Mouse (Mus musculus): ENCODE data around the gene Morc4. TPM values are rescaled to one million over a fixed set of nuclear protein-coding genes. Genes with fewer than 3 reads are reported as not detected.

Morc4 gene
- polyA plus RNA-seq (2014; fragmentation: Nextera tagmentation; extraction: Ambion mirVana) = 7.2 and 10.1 TPM in 2 replicates

GRCm38 (mm10) chrX:139870938-139871791 is at the start of gene Morc4:
Morc4 (minus strand) TSS chrX:139871677.
- Histone ChIP-seq H3K36me3 (ENCODE audit: control insufficient read depth, insufficient read depth, low read length) (no peaks in the 10 kb centered on the region), H3K4me3 (ENCODE audit: low read depth, low read length) (peak within 1 kb of the TSS; percentile 50), H3K27ac (replicated peaks; ENCODE audit: low read depth, low read length) (no peak within 1 kb of the TSS), H3K27me3 (ENCODE audit: control insufficient read depth, insufficient read depth, low read length) (0 out of 2 replicates have a peak, but pooled peaks cover 5% of the 10 kb centered on the region), H3K4me1 (ENCODE audit: control insufficient read depth, insufficient read depth, low read length) (no peaks in the 10 kb centered on the region), H3K4me2 (ENCODE audit: low read depth, severe bottlenecking) (peak within 1 kb of the TSS; percentile 64), H3K9me3 (ENCODE audit: control insufficient read depth, low read length) (no peaks in the 10 kb centered on the region), H3K9ac (ENCODE audit: low read length) (peak within 1 kb of the TSS; percentile 45; the same call in 1 of the 2 replicates)
- 28% methylated on average over 68 of the region's 87 CpGs for WGBS
- peak; percentile 66 for DNase-seq (ENCODE audit: low spot score)
- peak; percentile 94 for ATAC-seq (ENCODE audit: insufficient number of reproducible peaks, low FRiP score, low TSS enrichment, low read depth)

- ATAC-seq (ENCODE audit: insufficient number of reproducible peaks, low FRiP score, low TSS enrichment, low read depth) = no peak
- Histone ChIP-seq H3K36me3 (ENCODE audit: control insufficient read depth, insufficient read depth, low read length) (no peaks in the 10 kb centered on the region), H3K4me3 (ENCODE audit: low read depth, low read length) (no peak overlapping the region), H3K9me3 (ENCODE audit: control insufficient read depth, low read length) (no peaks in the 10 kb centered on the region), H3K4me2 (ENCODE audit: low read depth, severe bottlenecking) (no peak overlapping the region), H3K4me1 (ENCODE audit: control insufficient read depth, insufficient read depth, low read length) (no peaks in the 10 kb centered on the region), H3K27me3 (ENCODE audit: control insufficient read depth, insufficient read depth, low read length) (no peaks in the 10 kb centered on the region), H3K27ac (replicated peaks; ENCODE audit: low read depth, low read length) (no peak overlapping the region), H3K9ac (ENCODE audit: low read length) (no peak overlapping the region)
- 87% methylated on average over 4 of the region's 4 CpGs for WGBS
- no peak for DNase-seq (ENCODE audit: low spot score)
These were observed 49.1 kb upstream of the Morc4 start for GRCm38 (mm10) chrX:139920572-139920971.

GRCm38 (mm10) chrX:139891387-139891786 is 19.9 kb upstream of the Morc4 start:
- H3K4me3 ChIP-seq (ENCODE audit: low read depth, low read length) = no peak overlapping the region
- H3K36me3 ChIP-seq (ENCODE audit: control insufficient read depth, insufficient read depth, low read length) = no peaks in the 10 kb centered on the region
- no peak overlapping the region for H3K27ac ChIP-seq (replicated peaks; ENCODE audit: low read depth, low read length)
- H3K9me3 ChIP-seq (ENCODE audit: control insufficient read depth, low read length) = no peaks in the 10 kb centered on the region
- H3K4me1 ChIP-seq (ENCODE audit: control insufficient read depth, insufficient read depth, low read length) = no peaks in the 10 kb centered on the region
- H3K27me3 ChIP-seq (ENCODE audit: control insufficient read depth, insufficient read depth, low read length) = no peaks in the 10 kb centered on the region
- 47% methylated on average over 1 of the region's 1 CpGs for WGBS
- no peak overlapping the region for H3K9ac ChIP-seq (ENCODE audit: low read length)
- DNase-seq (ENCODE audit: low spot score) (no peak), ATAC-seq (ENCODE audit: insufficient number of reproducible peaks, low FRiP score, low TSS enrichment, low read depth) (no peak)
- H3K4me2 ChIP-seq (ENCODE audit: low read depth, severe bottlenecking) = no peak overlapping the region

GRCm38 (mm10) chrX:139883221-139883620 is 11.7 kb upstream of the Morc4 start:
- DNase-seq (ENCODE audit: low spot score) = no peak
- no peaks in the 10 kb centered on the region for H3K36me3 ChIP-seq (ENCODE audit: control insufficient read depth, insufficient read depth, low read length)

GRCm38 (mm10) chrX:139877936-139878335 is 6.5 kb upstream of the Morc4 start:
- ATAC-seq (ENCODE audit: insufficient number of reproducible peaks, low FRiP score, low TSS enrichment, low read depth) (no peak), DNase-seq (ENCODE audit: low spot score) (no peak)
- Histone ChIP-seq H3K4me1 (ENCODE audit: control insufficient read depth, insufficient read depth, low read length) (no peaks in the 10 kb centered on the region), H3K9ac (ENCODE audit: low read length) (no peak overlapping the region), H3K4me2 (ENCODE audit: low read depth, severe bottlenecking) (no peak overlapping the region), H3K4me3 (ENCODE audit: low read depth, low read length) (no peak overlapping the region), H3K27me3 (ENCODE audit: control insufficient read depth, insufficient read depth, low read length) (no peaks in the 10 kb centered on the region), H3K36me3 (ENCODE audit: control insufficient read depth, insufficient read depth, low read length) (no peaks in the 10 kb centered on the region), H3K9me3 (ENCODE audit: control insufficient read depth, low read length) (no peaks in the 10 kb centered on the region), H3K27ac (replicated peaks; ENCODE audit: low read depth, low read length) (no peak overlapping the region)
- WGBS = 48% methylated on average over 3 of the region's 3 CpGs

More at GRCm38 (mm10) chrX:139883221-139883620, 11.7 kb upstream of the Morc4 start:
- Histone ChIP-seq H3K27ac (replicated peaks; ENCODE audit: low read depth, low read length) (no peak overlapping the region), H3K9ac (ENCODE audit: low read length) (no peak overlapping the region), H3K4me2 (ENCODE audit: low read depth, severe bottlenecking) (no peak overlapping the region), H3K4me3 (ENCODE audit: low read depth, low read length) (no peak overlapping the region), H3K9me3 (ENCODE audit: control insufficient read depth, low read length) (no peaks in the 10 kb centered on the region), H3K27me3 (ENCODE audit: control insufficient read depth, insufficient read depth, low read length) (no peaks in the 10 kb centered on the region), H3K4me1 (ENCODE audit: control insufficient read depth, insufficient read depth, low read length) (no peaks in the 10 kb centered on the region)
- no peak for ATAC-seq (ENCODE audit: insufficient number of reproducible peaks, low FRiP score, low TSS enrichment, low read depth)

GRCm38 (mm10) chrX:139877105-139877504 is 5.6 kb upstream of the Morc4 start:
- no peak overlapping the region for H3K4me3 ChIP-seq (ENCODE audit: low read depth, low read length)
- no peaks in the 10 kb centered on the region for H3K4me1 ChIP-seq (ENCODE audit: control insufficient read depth, insufficient read depth, low read length)
- H3K9ac ChIP-seq (ENCODE audit: low read length) = no peak overlapping the region
- ATAC-seq (ENCODE audit: insufficient number of reproducible peaks, low FRiP score, low TSS enrichment, low read depth) = no peak
- WGBS = 86% methylated on average over 7 of the region's 7 CpGs
- H3K9me3 ChIP-seq (ENCODE audit: control insufficient read depth, low read length) = no peaks in the 10 kb centered on the region
- H3K27me3 ChIP-seq (ENCODE audit: control insufficient read depth, insufficient read depth, low read length) = 0 out of 2 replicates have a peak, but pooled peaks cover 3% of the 10 kb centered on the region
- H3K27ac ChIP-seq (replicated peaks; ENCODE audit: low read depth, low read length) = no peak overlapping the region
- no peaks in the 10 kb centered on the region for H3K36me3 ChIP-seq (ENCODE audit: control insufficient read depth, insufficient read depth, low read length)
- DNase-seq (ENCODE audit: low spot score) = no peak
- no peak overlapping the region for H3K4me2 ChIP-seq (ENCODE audit: low read depth, severe bottlenecking)

- no peaks in the 10 kb centered on the region for H3K36me3 ChIP-seq (ENCODE audit: control insufficient read depth, insufficient read depth, low read length)
- WGBS = 16% methylated on average over 15 of the region's 15 CpGs
- no peak for ATAC-seq (ENCODE audit: insufficient number of reproducible peaks, low FRiP score, low TSS enrichment, low read depth)
- no peaks in the 10 kb centered on the region for H3K4me1 ChIP-seq (ENCODE audit: control insufficient read depth, insufficient read depth, low read length)
- no peak overlapping the region for H3K9ac ChIP-seq (ENCODE audit: low read length)
- peak overlapping the region; percentile 50 for H3K4me3 ChIP-seq (ENCODE audit: low read depth, low read length)
- peak overlapping the region; percentile 64 for H3K4me2 ChIP-seq (ENCODE audit: low read depth, severe bottlenecking)
- peak; percentile 26 for DNase-seq (ENCODE audit: low spot score)
- no peaks in the 10 kb centered on the region for H3K9me3 ChIP-seq (ENCODE audit: control insufficient read depth, low read length)
- no peak overlapping the region for H3K27ac ChIP-seq (replicated peaks; ENCODE audit: low read depth, low read length)
- 0 out of 2 replicates have a peak, but pooled peaks cover 5% of the 10 kb centered on the region for H3K27me3 ChIP-seq (ENCODE audit: control insufficient read depth, insufficient read depth, low read length)
These were observed 1.2 kb downstream of the Morc4 start for GRCm38 (mm10) chrX:139870300-139870711.

GRCm38 (mm10) chrX:139859402-139859801 is 12.1 kb downstream of the Morc4 start:
- Histone ChIP-seq H3K4me2 (ENCODE audit: low read depth, severe bottlenecking) (no peak overlapping the region), H3K36me3 (ENCODE audit: control insufficient read depth, insufficient read depth, low read length) (no peaks in the 10 kb centered on the region), H3K27ac (replicated peaks; ENCODE audit: low read depth, low read length) (no peak overlapping the region), H3K9ac (ENCODE audit: low read length) (no peak overlapping the region), H3K4me3 (ENCODE audit: low read depth, low read length) (no peak overlapping the region), H3K9me3 (ENCODE audit: control insufficient read depth, low read length) (no peaks in the 10 kb centered on the region), H3K4me1 (ENCODE audit: control insufficient read depth, insufficient read depth, low read length) (no peaks in the 10 kb centered on the region), H3K27me3 (ENCODE audit: control insufficient read depth, insufficient read depth, low read length) (no peaks in the 10 kb centered on the region)
- 84% methylated on average over 5 of the region's 5 CpGs for WGBS
- DNase-seq (ENCODE audit: low spot score) (no peak), ATAC-seq (ENCODE audit: insufficient number of reproducible peaks, low FRiP score, low TSS enrichment, low read depth) (no peak)

Measured in limb, embryonic 11.5 days (tissue).